Mouse (Mus musculus): ENCODE data around the gene Gm3952.

DNA sequence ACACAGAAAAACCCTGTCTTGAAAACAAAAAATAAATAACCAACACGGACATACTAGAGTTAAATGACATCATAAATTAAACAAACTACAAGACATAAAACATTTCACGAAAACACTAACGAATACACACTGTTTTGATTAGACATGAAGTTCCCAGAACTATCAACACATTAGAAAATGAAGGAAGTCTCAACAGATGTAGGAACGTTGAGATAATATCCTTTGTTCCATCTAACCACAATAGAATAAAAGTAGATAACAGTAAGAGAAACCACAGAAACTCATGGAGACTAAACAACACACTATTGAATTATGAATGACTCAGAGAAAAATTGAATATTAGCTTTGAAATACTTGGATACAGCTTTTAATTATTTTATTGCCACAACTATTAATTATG lies 14.0 kb upstream of the Gm3952 start:
- TF ChIP-seq CTCF (IDR thresholded peaks at IDR 0.05; ENCODE audit: borderline replicate concordance, insufficient read depth, low read length) (no peak), POLR2A (IDR thresholded peaks at IDR 0.05; ENCODE audit: low read depth, low read length) (no peak)

Measured in embryonic fibroblast, embryonic 13.5 days (primary cell).